Mouse (Mus musculus): ENCODE results near the gene Nrm. TPM values are rescaled to one million over a fixed set of nuclear protein-coding genes. Genes with fewer than 3 reads are reported as not detected.

Gene Nrm
- total RNA-seq, 4 experiments from 2014 or later, result 1.7 to 2.9 (median 1.8) TPM

GRCm38 (mm10) chr17:35866911-35867890 is 6.1 kb downstream of the Nrm start:
- DNase-seq (ENCODE audit: low spot score), result peak; percentile 61

GRCm38 (mm10) chr17:35868165-35868820 is 7.2 kb downstream of the Nrm start:
- DNase-seq (ENCODE audit: low spot score), result peak; percentile 40

GRCm38 (mm10) chr17:35868961-35869345 is 7.8 kb downstream of the Nrm start:
- no peak for DNase-seq (ENCODE audit: low spot score)

GRCm38 (mm10) chr17:35869346-35870067 is 8.4 kb downstream of the Nrm start:
- DNase-seq (ENCODE audit: low spot score), result peak; percentile 68

GRCm38 (mm10) chr17:35870151-35870883 is 9.2 kb downstream of the Nrm start:
- peak; percentile 82 for DNase-seq (ENCODE audit: low spot score)

GRCm38 (mm10) chr17:35870884-35871696 is 10.0 kb downstream of the Nrm start:
- DNase-seq (ENCODE audit: low spot score), result no peak

- peak; percentile 88 for DNase-seq (ENCODE audit: low spot score)
Observed at GRCm38 (mm10) chr17:35873774-35874519, 12.8 kb downstream of the Nrm start.

GRCm38 (mm10) chr17:35874721-35875120 is 13.6 kb downstream of the Nrm start:
- DNase-seq (ENCODE audit: low spot score), result peak; percentile 20

GRCm38 (mm10) chr17:35879245-35880057 is 18.3 kb downstream of the Nrm start, which contains the start of gene Dhx16:
Dhx16 (plus strand) TSS chr17:35879819.
- peak; percentile 95 for DNase-seq (ENCODE audit: low spot score)

- no peak for DNase-seq (ENCODE audit: low spot score)
Observed at GRCm38 (mm10) chr17:35882924-35883323, 21.8 kb downstream of the Nrm start.

- no peak for DNase-seq (ENCODE audit: low spot score)
Observed at GRCm38 (mm10) chr17:35883777-35884176, 22.7 kb downstream of the Nrm start.

GRCm38 (mm10) chr17:35887725-35888124 is 26.6 kb downstream of the Nrm start:
- no peak for DNase-seq (ENCODE audit: low spot score)

GRCm38 (mm10) chr17:35896781-35897643 is 35.9 kb downstream of the Nrm start, which contains the start of gene 2310061I04Rik:
2310061I04Rik (minus strand) TSS chr17:35897431.
- DNase-seq (ENCODE audit: low spot score), result peak; percentile 89

- DNase-seq (ENCODE audit: low spot score), result no peak
Observed at GRCm38 (mm10) chr17:35897644-35898573, 36.8 kb downstream of the Nrm start.

- DNase-seq (ENCODE audit: low spot score), result no peak
Observed at GRCm38 (mm10) chr17:35900636-35901035, 39.5 kb downstream of the Nrm start.

GRCm38 (mm10) chr17:35903343-35903991 is 42.3 kb downstream of the Nrm start:
- peak; percentile 52 for DNase-seq (ENCODE audit: low spot score)
